Mouse (Mus musculus): Measurements from ENCODE around the gene Pitpnm2. TPM values are rescaled to one million over a fixed set of nuclear protein-coding genes. Genes with fewer than 3 reads are reported as not detected.

Gene Pitpnm2
- polyA plus RNA-seq, 2 experiments, result 1.9 to 4.7 TPM

DNA sequence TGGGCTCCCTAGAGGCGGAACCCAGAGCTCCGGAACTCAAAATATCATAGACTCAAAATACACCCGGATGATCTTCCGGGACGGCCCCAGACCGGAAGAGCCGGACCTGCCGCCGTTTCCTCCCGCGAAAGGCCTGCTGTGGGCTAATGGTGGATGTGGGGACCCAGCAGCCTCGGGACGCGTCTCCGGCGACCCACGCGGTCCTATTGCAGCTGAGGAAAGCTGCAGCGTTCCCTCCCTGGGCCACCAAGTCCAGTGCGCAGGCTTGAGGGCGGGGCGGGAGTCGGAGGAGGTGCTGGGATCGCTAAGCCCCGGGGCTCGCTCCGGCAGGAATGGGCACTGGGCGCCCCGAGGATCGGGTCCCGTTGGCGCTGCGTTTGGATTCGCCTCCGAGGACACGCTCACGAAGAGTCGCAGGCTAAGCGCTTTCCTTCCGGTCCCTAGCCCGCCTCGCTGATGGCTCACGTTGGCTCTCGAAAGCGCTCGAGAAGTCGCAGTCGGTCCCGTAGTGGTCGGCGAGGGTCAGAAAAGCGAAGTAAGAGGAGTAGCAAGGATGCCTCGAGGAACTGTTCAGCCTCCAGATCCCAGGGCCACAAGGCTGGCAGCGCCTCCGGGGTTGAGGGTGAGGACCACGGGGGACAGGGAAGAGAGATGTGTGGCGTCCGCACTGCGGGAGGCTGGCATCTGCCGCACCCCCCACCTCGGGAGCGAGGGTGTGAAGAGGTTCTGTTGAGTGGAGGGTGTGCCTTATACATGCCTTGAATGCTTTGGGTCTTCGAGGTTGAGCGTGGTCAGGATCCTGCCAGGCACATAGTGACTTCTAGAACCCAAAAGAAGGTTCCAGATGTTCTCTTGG, 133.3 kb downstream of the Pitpnm2 start, which contains the start of gene Arl6ip4:
Arl6ip4 (plus strand) TSS at position 100 of the 856 bp plus-strand sequence.
- Histone ChIP-seq H3K27me3 (ENCODE audit: control insufficient read depth, insufficient read depth, low read length) (no peaks in the 10 kb centered on the region), H3K9ac (replicated peaks) (peak within 1 kb of the TSS; percentile 97), H3K36me3 (replicated peaks; ENCODE audit: control insufficient read depth, insufficient read depth, low read depth) (peaks cover 4% of the 10 kb centered on the region), H3K27ac (peak within 1 kb of the TSS; percentile 64), H3K9me3 (ENCODE audit: control insufficient read depth, low read length) (no peaks in the 10 kb centered on the region), H3K4me3 (ENCODE audit: insufficient read depth in 1 of 2, low read depth in 2 of 2, low read length in 2 of 2) (peak within 1 kb of the TSS; percentile 93 to 97), H3K4me1 (replicated peaks; ENCODE audit: control insufficient read depth in 2 of 2, insufficient read depth in 2 of 2, low read length in 1 of 2) (peaks cover 7 to 20% of the 10 kb centered on the region in 2 experiments), H3K4me2 (ENCODE audit: low read depth) (peak within 1 kb of the TSS; percentile 89)
- under 1% methylated on average over 64 of the region's 64 CpGs for WGBS (ENCODE audit: insufficient replicate concordance)
- ATAC-seq (ENCODE audit: insufficient read depth) (no peak), DNase-seq (ENCODE audit: low read depth in 3 of 3, low spot score in 3 of 3) (peak in 2 of 3 experiments; percentile 55 to 62)
- TF ChIP-seq CTCF (IDR thresholded peaks at IDR 0.05; ENCODE audit: low read depth), result no peak
- TF ChIP-seq EP300 (IDR thresholded peaks at IDR 0.05; ENCODE audit: low read depth), result no peak

DNA sequence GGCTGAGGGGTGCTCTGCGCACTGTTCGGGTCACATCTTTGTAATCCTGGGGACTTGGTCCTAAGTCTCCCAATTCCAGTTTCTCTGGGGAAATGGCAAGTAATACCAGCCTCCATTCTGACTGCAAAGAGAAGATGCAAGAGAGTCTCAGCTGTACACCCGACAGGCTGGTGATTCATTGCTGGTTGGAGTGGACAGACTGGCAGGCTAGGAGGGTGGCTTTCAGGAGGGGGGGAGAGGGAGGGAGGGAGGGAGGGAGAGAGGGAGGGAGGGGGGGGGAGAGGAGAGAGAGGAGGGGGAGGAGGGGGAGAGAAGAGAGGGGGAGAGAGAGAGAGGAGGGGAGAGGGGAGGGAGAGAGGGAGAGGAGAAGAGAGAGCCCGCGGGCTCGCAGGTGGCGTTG, 134.0 kb downstream of the Pitpnm2 start:
- ATAC-seq (ENCODE audit: insufficient read depth), result no peak
- Histone ChIP-seq H3K9ac (replicated peaks) (peak overlapping the region; percentile 97), H3K4me1 (replicated peaks; ENCODE audit: control insufficient read depth in 2 of 2, insufficient read depth in 2 of 2, low read length in 1 of 2) (peaks cover 7 to 22% of the 10 kb centered on the region in 2 experiments), H3K4me3 (ENCODE audit: insufficient read depth in 1 of 2, low read depth in 2 of 2, low read length in 2 of 2) (peak overlapping the region; percentile 93 to 97), H3K36me3 (replicated peaks; ENCODE audit: control insufficient read depth, insufficient read depth, low read depth) (peaks cover 4% of the 10 kb centered on the region), H3K9me3 (ENCODE audit: control insufficient read depth, low read length) (no peaks in the 10 kb centered on the region), H3K27ac (peak overlapping the region; percentile 17; the same call in 1 of the 2 replicates), H3K27me3 (ENCODE audit: control insufficient read depth, insufficient read depth, low read length) (no peaks in the 10 kb centered on the region), H3K4me2 (ENCODE audit: low read depth) (peak overlapping the region; percentile 89)
- no peak for DNase-seq (ENCODE audit: low read depth in 3 of 3, low spot score in 3 of 3)
- no peak for TF ChIP-seq CTCF (IDR thresholded peaks at IDR 0.05; ENCODE audit: low read depth)
- 21% methylated on average over 7 of the region's 7 CpGs for WGBS (ENCODE audit: insufficient replicate concordance)

DNA sequence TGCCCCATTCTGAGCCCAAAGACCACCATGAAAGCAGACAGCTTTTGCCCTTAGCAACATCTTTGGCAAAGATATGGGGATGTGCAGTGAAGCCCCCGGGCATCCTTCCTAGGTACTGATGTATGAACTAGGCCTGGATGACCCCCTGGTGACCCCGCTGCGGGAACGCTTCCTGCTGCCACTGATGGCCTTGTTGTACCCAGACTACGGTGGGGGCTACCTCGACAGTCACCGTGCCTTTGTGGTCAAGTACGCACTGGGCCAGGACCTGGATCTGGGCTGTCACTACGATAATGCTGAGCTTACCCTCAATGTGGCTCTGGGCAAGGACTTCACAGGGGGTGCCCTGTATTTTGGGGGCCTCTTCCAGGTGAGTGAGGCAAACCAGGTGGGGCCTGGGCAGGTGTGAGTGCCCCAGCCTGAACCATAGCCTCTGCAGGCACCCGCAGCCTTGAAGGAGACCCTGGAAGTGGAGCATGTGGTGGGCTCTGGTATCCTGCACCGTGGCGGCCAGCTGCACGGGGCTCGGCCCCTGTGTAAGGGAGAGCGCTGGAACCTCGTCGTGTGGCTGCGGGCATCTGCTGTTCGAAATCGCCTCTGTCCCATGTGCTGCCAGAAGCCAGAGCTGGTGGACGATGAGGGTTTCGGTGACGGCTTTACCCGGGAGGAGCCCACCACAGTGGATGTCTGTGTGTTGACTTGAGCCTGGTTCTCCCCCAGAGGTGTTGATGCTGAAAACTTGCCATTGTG, 135.1 kb downstream of the Pitpnm2 start:
- Histone ChIP-seq H3K9me3 (ENCODE audit: control insufficient read depth, low read length) (no peaks in the 10 kb centered on the region), H3K4me2 (ENCODE audit: low read depth) (peak overlapping the region; percentile 89), H3K27me3 (ENCODE audit: control insufficient read depth, insufficient read depth, low read length) (no peaks in the 10 kb centered on the region), H3K27ac (no peak overlapping the region), H3K36me3 (replicated peaks; ENCODE audit: control insufficient read depth, insufficient read depth, low read depth) (peaks cover 4% of the 10 kb centered on the region; the same call in 1 of the 2 replicates), H3K9ac (replicated peaks) (no peak overlapping the region), H3K4me1 (replicated peaks; ENCODE audit: control insufficient read depth in 2 of 2, insufficient read depth in 2 of 2, low read length in 1 of 2) (peaks cover 7 to 22% of the 10 kb centered on the region in 2 experiments), H3K4me3 (ENCODE audit: insufficient read depth in 1 of 2, low read depth in 2 of 2, low read length in 2 of 2) (no peak overlapping the region)
- no peak for ATAC-seq (ENCODE audit: insufficient read depth)
- WGBS (ENCODE audit: insufficient replicate concordance), result 88% methylated on average over 24 of the region's 24 CpGs
- no peak for DNase-seq (ENCODE audit: low read depth in 3 of 3, low spot score in 3 of 3)
- no peak for TF ChIP-seq EP300 (IDR thresholded peaks at IDR 0.05; ENCODE audit: low read depth)
- no peak for TF ChIP-seq CTCF (IDR thresholded peaks at IDR 0.05; ENCODE audit: low read depth)

DNA sequence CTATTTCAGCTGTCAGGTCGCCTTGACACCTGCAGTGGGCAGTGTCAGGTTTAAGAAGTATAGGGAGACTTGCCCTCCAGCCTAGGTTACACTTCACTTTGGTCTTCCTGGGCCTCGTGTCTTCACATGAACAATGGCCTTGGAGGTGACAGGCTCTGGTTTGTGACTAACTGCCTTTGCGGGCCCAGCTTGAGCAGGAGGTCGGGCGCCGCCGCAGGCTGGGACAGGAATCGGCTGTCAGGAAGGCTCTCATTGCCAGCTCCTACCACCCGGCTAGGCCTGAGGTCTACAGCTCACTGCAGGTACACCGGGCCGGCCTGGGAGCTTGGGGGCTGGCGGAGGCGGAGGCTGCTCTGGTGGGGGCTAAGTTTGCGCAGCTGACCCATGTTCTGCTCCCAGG, 136.5 kb downstream of the Pitpnm2 start:
- Histone ChIP-seq H3K4me3 (ENCODE audit: insufficient read depth in 1 of 2, low read depth in 2 of 2, low read length in 2 of 2) (peak overlapping the region; percentile 86 to 91), H3K9me3 (ENCODE audit: control insufficient read depth, low read length) (no peaks in the 10 kb centered on the region), H3K27me3 (ENCODE audit: control insufficient read depth, insufficient read depth, low read length) (no peaks in the 10 kb centered on the region), H3K36me3 (replicated peaks; ENCODE audit: control insufficient read depth, insufficient read depth, low read depth) (peaks cover 2% of the 10 kb centered on the region; the same call in 1 of the 2 replicates), H3K9ac (replicated peaks) (peak overlapping the region; percentile 85), H3K4me2 (ENCODE audit: low read depth) (peak overlapping the region; percentile 97), H3K4me1 (replicated peaks; ENCODE audit: control insufficient read depth in 2 of 2, insufficient read depth in 2 of 2, low read length in 1 of 2) (peaks cover 7 to 22% of the 10 kb centered on the region in 2 experiments), H3K27ac (peak overlapping the region; percentile 87)
- TF ChIP-seq EP300 (IDR thresholded peaks at IDR 0.05; ENCODE audit: low read depth), result no peak
- TF ChIP-seq CTCF (IDR thresholded peaks at IDR 0.05; ENCODE audit: low read depth), result peak; percentile 84
- DNase-seq (ENCODE audit: low read depth in 3 of 3, low spot score in 3 of 3), result peak in 2 of 3 experiments; percentile 41 to 52
- ATAC-seq (ENCODE audit: insufficient read depth), result no peak
- WGBS (ENCODE audit: insufficient replicate concordance), result 13% methylated on average over 14 of the region's 14 CpGs

Data from liver, embryonic 14.5 days (tissue).